In the genomic region with DNA sequence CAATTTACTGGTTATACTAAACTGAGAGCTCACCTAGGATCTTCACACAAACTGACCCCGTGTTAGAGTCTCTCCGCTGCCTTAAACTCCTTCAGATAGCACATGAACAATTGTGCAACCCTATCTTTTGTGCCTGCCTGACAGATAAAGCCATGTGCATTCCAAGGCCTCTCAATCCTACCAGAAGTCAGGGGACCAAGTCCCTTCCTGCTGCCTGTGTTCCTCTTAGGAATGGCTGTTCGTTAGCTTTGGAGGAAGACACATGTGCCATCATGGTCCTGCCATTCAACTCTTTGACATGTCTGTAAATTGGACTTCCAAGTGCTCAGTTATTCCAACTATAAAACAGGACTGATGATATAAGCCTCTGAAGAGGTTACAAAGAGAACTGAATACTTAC, we compare ENCODE assay signal across 21 mouse cellular contexts.
DNase-seq lines count a peak whose midpoint lies in the region; ATAC-seq lines count a peak whose summit lies in the region.
"Had no signal": no experiment of that assay in that cellular context is flagged by ENCODE, and none has a peak within 500 bp of the region (broad histone marks: within the 10 kb centered on the region; RNA-seq: fewer than 3 reads in every experiment).

No protein-coding gene starts in this region.

- ATAC-seq in midbrain, embryonic 11.5 days (ENCODE audit: low FRiP score) = no peak
- no peak for ATAC-seq in midbrain, embryonic 13.5 days
- no peak for ATAC-seq in forebrain, embryonic 13.5 days
- ATAC-seq: activated CD4-positive, CD25-positive, alpha-beta regulatory T cell, adult 4 months; CD4-positive, CD25-positive, alpha-beta regulatory T cell, adult 4 months; forebrain, embryonic 14.5 days; forebrain, embryonic 16.5 days had no signal

- H3K27me3 ChIP-seq in midbrain, embryonic 11.5 days (ENCODE audit: control insufficient read depth, insufficient read depth, low read length) = no peaks in the 10 kb centered on the region
- H3K27me3 ChIP-seq in midbrain, embryonic 13.5 days = no peaks in the 10 kb centered on the region
- no peaks in the 10 kb centered on the region for H3K27me3 ChIP-seq in forebrain, embryonic 13.5 days
- H3K27me3 ChIP-seq: CH12.LX; embryonic facial prominence, embryonic 12.5 days had no signal

- no peak overlapping the region for H3K4me3 ChIP-seq in midbrain, embryonic 11.5 days (ENCODE audit: low read depth, low read length)
- H3K4me3 ChIP-seq in midbrain, embryonic 13.5 days (replicated peaks) = no peak overlapping the region
- no peak overlapping the region for H3K4me3 ChIP-seq in forebrain, embryonic 13.5 days
- H3K4me3 ChIP-seq: embryonic facial prominence, embryonic 10.5 days; embryonic facial prominence, embryonic 12.5 days had no signal

- no peak overlapping the region for H3K4me2 ChIP-seq in midbrain, embryonic 11.5 days
- no peak overlapping the region for H3K4me2 ChIP-seq in midbrain, embryonic 13.5 days (replicated peaks)
- no peak overlapping the region for H3K4me2 ChIP-seq in forebrain, embryonic 13.5 days
- H3K4me2 ChIP-seq: embryonic facial prominence, embryonic 12.5 days had no signal

- peak; percentile 31 for DNase-seq in heart, adult 11 months
- DNase-seq in heart, adult 9 months (ENCODE audit: low spot score in 2 of 2) = no peak
- peak; percentile 72 for DNase-seq in midbrain, embryonic 11.5 days (ENCODE audit: low spot score, missing footprints)
- DNase-seq: adrenal gland, adult 8-10 months; adrenal gland, postnatal 14 days; adrenal gland, postnatal 36 days; B cell, adult 2 months; cerebellum, adult 11-12 months; cerebellum, adult 2 months; cerebellum, adult 9-10 months; cerebellum, postnatal 10 days; cerebellum, postnatal 25 days had no signal

- H3K4me1 ChIP-seq in midbrain, embryonic 11.5 days (ENCODE audit: control insufficient read depth, insufficient read depth, low read length) = no peaks in the 10 kb centered on the region
- H3K4me1 ChIP-seq in midbrain, embryonic 13.5 days (replicated peaks) = no peaks in the 10 kb centered on the region
- H3K4me1 ChIP-seq in forebrain, embryonic 13.5 days = no peaks in the 10 kb centered on the region
- H3K4me1 ChIP-seq: embryonic facial prominence, embryonic 10.5 days; embryonic facial prominence, embryonic 12.5 days had no signal

- no peak overlapping the region for H3K27ac ChIP-seq in midbrain, embryonic 11.5 days (ENCODE audit: low read depth, low read length)
- H3K27ac ChIP-seq in midbrain, embryonic 13.5 days = no peak overlapping the region
- no peak overlapping the region for H3K27ac ChIP-seq in forebrain, embryonic 13.5 days
- H3K27ac ChIP-seq: embryonic facial prominence, embryonic 10.5 days; embryonic facial prominence, embryonic 12.5 days had no signal

- no peak overlapping the region for H3K9ac ChIP-seq in midbrain, embryonic 11.5 days (ENCODE audit: low read length)
- no peak overlapping the region for H3K9ac ChIP-seq in midbrain, embryonic 13.5 days (replicated peaks)
- H3K9ac ChIP-seq in forebrain, embryonic 13.5 days = no peak overlapping the region
- H3K9ac ChIP-seq: embryonic facial prominence, embryonic 12.5 days had no signal

- no peaks in the 10 kb centered on the region for H3K9me3 ChIP-seq in midbrain, embryonic 11.5 days (ENCODE audit: control insufficient read depth, low read length)
- H3K9me3 ChIP-seq in midbrain, embryonic 13.5 days = no peaks in the 10 kb centered on the region
- no peaks in the 10 kb centered on the region for H3K9me3 ChIP-seq in forebrain, embryonic 13.5 days (replicated peaks)
- H3K9me3 ChIP-seq: embryonic facial prominence, embryonic 10.5 days; embryonic facial prominence, embryonic 12.5 days had no signal

- 92% methylated on average over 3 of the region's 3 CpGs for WGBS in midbrain, embryonic 11.5 days
- WGBS in midbrain, embryonic 13.5 days = 90% methylated on average over 3 of the region's 3 CpGs
- 89% methylated on average over 3 of the region's 3 CpGs for WGBS in forebrain, embryonic 13.5 days

- no peaks in the 10 kb centered on the region for H3K36me3 ChIP-seq in midbrain, embryonic 11.5 days (ENCODE audit: control insufficient read depth, insufficient read depth, low read length)
- no peaks in the 10 kb centered on the region for H3K36me3 ChIP-seq in midbrain, embryonic 13.5 days
- H3K36me3 ChIP-seq in forebrain, embryonic 13.5 days (ENCODE audit: poor library complexity, severe bottlenecking) = no peaks in the 10 kb centered on the region
- H3K36me3 ChIP-seq: embryonic facial prominence, embryonic 10.5 days; embryonic facial prominence, embryonic 12.5 days had no signal

Comparison
In these comparisons a context has a peak if more than half of its experiments do, and no peak if none do; other contexts are left out.
1. DNase-seq: peak in heart, adult 11 months (single experiment) and midbrain, embryonic 11.5 days (single experiment); none in heart, adult 9 months (0 of 2).